Mouse (Mus musculus) hematopoietic stem cell, adult 5-6 weeks (primary cell): ENCODE data around the gene St7. TPM values are rescaled to one million over a fixed set of nuclear protein-coding genes. Genes with fewer than 3 reads are reported as not detected.

Source experiments
- ATAC-seq, 2 experiments: fragments of 125-278 bp in 1 of 2; replicated peaks in 1 of 2; 2 replicates each; pipeline ENCODE4 v1.8.0; 2016 to 2017; ENCODE audit warnings: inconsistent platforms in 2 of 2, mild to moderate bottlenecking in 2 of 2, moderate number of reproducible peaks in 2 of 2, low read depth in 1 of 2, moderate TSS enrichment in 1 of 2; ENCODE audit not compliant: low FRiP score in 2 of 2, poor library complexity in 2 of 2, severe bottlenecking in 2 of 2, insufficient read depth in 1 of 2, low TSS enrichment in 1 of 2
- total RNA-seq: library from RNA; stranded (forward); fragments of 172-1452, 232-1000 nt; gene quantifications from 2 replicates; pipeline ENCODE4 v1.2.3, GENCODE M21; 2017

St7 gene
- total RNA-seq, 1 experiment from 2014 or later, result 42.1 TPM

DNA sequence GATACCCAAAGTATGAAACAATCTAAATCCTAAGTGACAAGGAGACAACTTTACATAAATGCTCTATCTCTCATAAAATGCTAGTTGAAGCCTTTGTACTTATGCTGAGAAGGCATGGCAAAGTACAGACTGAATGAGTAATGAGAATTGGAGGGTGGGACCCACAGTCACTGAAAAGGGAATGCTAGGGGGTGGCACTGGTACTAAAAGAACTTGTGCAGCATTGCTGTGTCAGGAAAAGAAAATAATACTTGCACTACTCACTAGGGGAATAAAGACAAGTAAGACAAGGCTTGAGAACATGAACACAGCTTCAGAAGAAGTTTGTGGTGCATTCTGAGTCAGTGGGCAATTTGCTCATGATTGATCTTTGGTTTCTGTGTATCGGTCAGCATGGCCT, 90.8 kb downstream of the St7 start:
- ATAC-seq, result no peak

- no peak for ATAC-seq
These were observed 91.8 kb downstream of the St7 start for GRCm38 (mm10) chr6:17784523-17784922.

DNA sequence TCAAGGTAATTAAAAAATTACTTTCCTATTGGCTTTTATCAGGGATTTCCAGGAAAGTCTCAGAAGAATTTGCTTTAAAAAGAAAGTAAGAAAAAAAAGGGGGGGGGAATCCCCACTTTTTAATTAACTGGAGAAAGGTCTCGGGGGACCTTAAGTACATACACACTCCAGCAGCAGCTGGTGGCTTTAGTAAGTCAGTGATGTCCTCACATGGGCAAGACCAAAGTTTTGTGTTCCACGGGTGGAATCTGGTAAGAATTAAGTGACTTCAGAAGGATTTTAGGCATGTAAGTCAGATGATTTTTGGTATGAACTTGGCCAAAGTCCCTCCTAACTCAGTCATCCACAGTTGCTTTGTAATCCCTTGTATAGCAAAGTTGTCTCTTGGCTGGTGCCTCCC, 92.5 kb downstream of the St7 start:
- no peak for ATAC-seq

DNA sequence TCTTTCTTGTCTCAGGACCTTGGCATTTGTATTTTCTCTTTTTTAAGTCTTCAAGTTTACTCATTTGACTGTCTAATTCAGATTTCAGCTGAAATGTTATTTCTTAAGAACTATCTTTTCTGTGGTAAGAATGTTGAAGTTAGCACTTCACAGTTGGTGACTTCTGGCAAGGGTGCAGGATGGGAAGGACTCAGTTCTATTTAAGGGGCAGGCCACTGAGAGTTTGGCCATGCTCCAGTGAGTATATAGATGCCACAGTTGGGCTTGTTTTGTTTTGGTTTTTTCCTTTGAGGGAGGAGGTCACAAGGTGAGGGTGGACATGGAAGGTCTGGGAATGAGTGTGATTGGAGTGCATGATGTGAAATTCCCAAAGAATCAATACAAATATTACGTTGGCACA, 95.1 kb downstream of the St7 start:
- ATAC-seq, result no peak

DNA sequence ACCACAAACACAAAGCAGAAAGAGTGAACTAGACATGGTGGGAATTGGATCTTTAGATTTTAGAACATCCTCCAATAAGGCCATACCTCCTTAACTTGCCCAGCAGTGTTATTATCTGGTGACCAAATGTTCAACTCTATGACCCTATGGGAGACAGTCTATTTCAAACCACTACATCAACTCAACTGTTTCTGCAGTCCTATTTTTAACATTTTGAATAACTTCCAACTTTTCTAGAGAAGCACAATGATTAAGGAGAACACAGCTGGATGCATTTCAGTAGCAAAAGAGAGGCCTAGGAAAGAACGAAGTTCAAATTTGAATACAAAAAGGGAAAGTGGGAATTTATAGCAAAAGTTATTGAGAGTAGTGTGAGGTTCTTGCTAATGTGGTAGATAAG, 97.5 kb downstream of the St7 start:
- no peak for ATAC-seq

DNA sequence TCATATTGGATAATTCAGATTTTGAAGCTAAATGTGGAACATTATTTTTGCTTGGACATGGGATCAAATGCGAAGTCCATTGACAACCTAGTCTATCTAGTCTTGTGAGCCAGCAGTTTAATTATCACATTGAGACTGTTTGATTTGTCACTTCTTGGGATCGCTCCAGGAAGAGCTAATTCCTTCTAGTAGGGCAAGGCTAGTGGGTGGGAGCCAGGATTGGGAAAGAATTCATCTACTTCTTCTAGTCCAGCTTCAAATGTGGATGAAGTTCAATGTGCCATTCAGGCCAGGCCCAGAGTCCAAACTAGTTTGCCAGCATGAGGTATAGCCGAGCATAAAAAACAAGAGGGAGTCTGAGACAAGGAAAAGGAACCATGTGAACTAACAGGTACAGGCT, 100.7 kb downstream of the St7 start:
- no peak for ATAC-seq

DNA sequence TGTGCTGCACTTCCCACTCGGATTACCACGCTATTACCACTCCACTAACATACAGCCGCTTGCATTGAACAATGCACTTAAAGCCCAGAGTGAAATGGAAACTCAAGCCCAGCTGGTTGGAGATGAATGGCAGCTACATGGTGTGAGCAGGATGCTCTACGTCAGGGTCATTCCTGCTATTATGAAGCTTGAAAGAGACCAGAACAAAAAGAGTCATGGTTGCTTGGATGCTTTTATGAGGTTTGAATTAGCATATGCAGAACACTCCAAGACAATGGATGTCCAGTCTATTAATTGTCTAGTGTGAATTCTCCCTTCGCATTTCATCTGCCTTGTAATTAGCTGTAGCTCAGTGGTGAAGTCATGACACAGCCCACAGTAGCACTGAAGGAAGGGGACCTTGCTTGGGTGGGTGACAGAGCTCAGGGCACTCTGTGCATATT, 104.6 kb downstream of the St7 start:
- no peak for ATAC-seq

DNA sequence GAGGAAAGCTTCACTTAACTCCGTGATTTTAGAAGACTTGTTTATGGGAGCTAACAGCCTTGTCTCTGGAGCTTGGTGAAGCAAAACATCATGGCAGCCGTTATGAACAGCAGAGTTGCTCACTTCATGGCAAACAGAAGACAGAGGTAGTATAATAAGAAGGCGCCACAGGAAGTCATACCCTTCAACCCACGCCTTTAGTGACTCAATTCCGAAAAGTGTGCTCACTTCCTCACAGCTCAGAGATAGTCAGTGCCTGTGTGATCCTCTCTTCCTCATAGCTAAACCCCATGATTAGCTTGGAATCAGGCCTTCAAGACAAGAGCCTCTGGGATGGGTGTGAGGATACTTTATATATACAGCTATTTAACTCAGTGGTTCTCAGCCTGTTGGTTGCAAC, 108.0 kb downstream of the St7 start:
- no peak for ATAC-seq

- ATAC-seq, result no peak
These were observed 111.7 kb downstream of the St7 start for GRCm38 (mm10) chr6:17804468-17804867.

- no peak for ATAC-seq
These were observed 113.8 kb downstream of the St7 start for GRCm38 (mm10) chr6:17806569-17806968.

DNA sequence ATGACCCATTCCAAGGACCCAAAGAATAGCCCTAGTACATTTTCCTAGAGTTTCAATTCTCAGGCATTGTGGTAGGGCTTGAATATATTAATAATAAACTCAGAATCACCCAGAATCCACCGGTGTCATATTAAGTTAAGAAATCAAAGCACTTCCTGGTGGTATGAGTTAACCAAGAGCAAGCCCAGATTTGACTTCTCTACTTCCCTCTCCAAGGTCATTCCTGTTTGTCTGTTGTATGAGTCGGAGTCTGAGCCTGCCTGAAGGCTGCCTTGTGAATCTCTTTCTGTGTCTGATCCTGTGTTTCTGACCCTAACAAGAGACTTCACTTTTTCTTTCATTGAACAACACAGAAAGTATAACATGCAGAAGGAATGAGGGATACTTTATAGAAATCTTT, 118.3 kb downstream of the St7 start:
- ATAC-seq, result no peak

DNA sequence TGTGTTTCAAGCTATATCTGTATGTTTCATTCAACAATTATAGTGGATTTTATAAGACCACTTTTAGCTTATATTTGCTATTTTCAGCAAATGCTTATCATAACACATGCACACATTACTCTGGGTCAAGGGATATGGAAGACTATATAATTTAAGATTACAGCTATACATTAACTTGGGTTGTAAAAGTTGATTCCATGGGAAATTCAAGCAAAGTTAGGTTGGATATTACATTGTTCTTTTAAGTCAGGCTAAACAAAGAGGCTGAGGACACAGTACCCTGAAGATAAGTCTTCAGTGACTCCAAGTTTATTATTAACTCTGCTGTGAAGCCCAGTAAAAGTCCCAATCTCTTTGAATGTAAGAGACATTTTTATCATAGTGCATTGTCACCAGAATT, 118.8 kb downstream of the St7 start:
- ATAC-seq, result no peak

DNA sequence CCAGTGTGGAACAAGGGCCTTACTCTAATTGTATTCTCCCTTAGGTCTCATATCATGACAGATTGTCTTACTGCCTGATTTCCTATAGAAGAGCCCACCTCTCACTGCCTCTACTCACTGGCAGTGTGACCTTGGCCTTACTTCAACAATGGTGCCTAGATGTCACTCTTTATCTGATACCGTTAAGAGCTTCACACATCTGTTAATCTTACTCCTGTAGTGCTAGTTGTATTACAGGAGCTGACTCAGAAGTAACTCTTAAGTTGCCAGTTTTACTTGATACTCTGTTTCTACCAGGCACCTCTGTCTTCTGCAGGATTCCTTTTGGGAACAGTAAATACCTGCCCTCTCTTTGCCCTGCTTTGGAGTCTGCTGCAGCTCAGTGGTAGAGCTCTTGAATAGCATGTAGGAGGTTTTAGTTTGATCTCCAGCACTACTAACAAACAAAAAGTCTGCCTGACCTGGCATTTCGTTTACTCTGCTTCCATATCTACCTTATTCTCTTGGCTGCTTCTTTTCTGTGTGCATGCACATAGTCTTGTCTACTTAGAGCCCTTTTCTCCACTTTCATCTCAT, 121.4 kb downstream of the St7 start:
- no peak for ATAC-seq

- ATAC-seq, result no peak
These were observed 124.2 kb downstream of the St7 start for GRCm38 (mm10) chr6:17816865-17817435.

GRCm38 (mm10) chr6:17823614-17824013, 130.9 kb downstream of the St7 start:
- ATAC-seq, result no peak

GRCm38 (mm10) chr6:17824735-17825134, 132.0 kb downstream of the St7 start:
- no peak for ATAC-seq

GRCm38 (mm10) chr6:17828382-17828781, 135.6 kb downstream of the St7 start:
- ATAC-seq, result peak; percentile 9 to 51; a peak in 1 of 4 replicates

DNA sequence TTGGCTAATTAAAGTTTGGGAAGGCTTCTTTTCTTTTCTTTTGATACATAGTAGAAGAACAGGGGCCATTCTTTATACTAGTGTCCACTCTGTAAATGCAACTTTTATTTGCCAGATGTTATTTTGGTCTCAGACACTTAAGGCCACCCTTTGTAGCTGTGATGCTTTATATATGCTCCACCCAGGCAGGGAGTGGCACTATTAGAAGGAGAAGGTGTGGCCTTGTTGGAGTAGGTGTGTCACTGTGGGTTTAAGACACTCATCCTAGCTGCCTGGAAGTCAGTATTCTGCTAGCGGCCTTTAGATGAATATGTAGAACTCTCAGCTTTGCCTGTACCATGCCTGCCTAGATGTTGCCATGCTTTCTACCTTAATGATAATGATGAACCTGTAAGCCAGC, 137.2 kb downstream of the St7 start:
- ATAC-seq, result no peak

GRCm38 (mm10) chr6:17834493-17834892, 141.8 kb downstream of the St7 start:
- no peak; a peak in 1 of 4 replicates for ATAC-seq
